Mouse (Mus musculus) testis, adult 10 weeks (tissue): ENCODE results near the gene Eif2ak1. TPM values are rescaled to one million over a fixed set of nuclear protein-coding genes. Genes with fewer than 3 reads are reported as not detected.

Source experiments
- polyA plus RNA-seq: library from polyadenylated mRNA; stranded (reverse); fragments of 350-450 nt; fragmentation: Illumina TruSeq; extraction: RNeasy Lipid Tissue Mini Kit (QIAGEN cat#74804); gene quantifications from one replicate; pipeline ENCODE4 v1.2.3, GENCODE M21; 2014; ENCODE audit warnings: low read depth, low replicate concordance

Eif2ak1 gene
- polyA plus RNA-seq: 32.8 TPM

GRCm38 (mm10) chr5:143817116-143817930 is at the start of gene Eif2ak1:
Gene Eif2ak1, plus strand, starts transcription at chr5:143817788.

GRCm38 (mm10) chr5:143897635-143898330 is 80.2 kb downstream of the Eif2ak1 start, which contains the start of gene Ankrd61:
Gene Ankrd61, minus strand, starts transcription at chr5:143897685.

GRCm38 (mm10) chr5:143909417-143910400 is 92.1 kb downstream of the Eif2ak1 start, which contains the start of the genes Aimp2 and Pms2:
Gene Aimp2, minus strand, starts transcription at chr5:143909847.
Gene Pms2, plus strand, starts transcription at chr5:143909964.

GRCm38 (mm10) chr5:143927875-143928274 is 110.3 kb downstream of the Eif2ak1 start, which contains the start of gene Gm42421:
Gene Gm42421, plus strand, starts transcription at chr5:143928175.

GRCm38 (mm10) chr5:143932831-143933230 is 115.2 kb downstream of the Eif2ak1 start, which contains the start of gene Rsph10b:
Gene Rsph10b, plus strand, starts transcription at chr5:143933035.

Other genes starting within 250 kb of the Eif2ak1 start
- 57.5 TPM for gene Cyth3, start 195.3 kb upstream of the Eif2ak1 start, polyA plus RNA-seq
- gene Usp42, start 85.5 kb upstream of the Eif2ak1 start, polyA plus RNA-seq: 62.0 TPM
- gene Ankrd61, start 79.9 kb downstream of the Eif2ak1 start, polyA plus RNA-seq: 166 TPM
- gene Aimp2, start 92.1 kb downstream of the Eif2ak1 start, polyA plus RNA-seq: 11.7 TPM
- 11.5 TPM for gene Pms2, start 92.2 kb downstream of the Eif2ak1 start, polyA plus RNA-seq
- 6.0 TPM for gene Gm42421, start 110.4 kb downstream of the Eif2ak1 start, polyA plus RNA-seq
- 111 TPM for gene Rsph10b, start 115.2 kb downstream of the Eif2ak1 start, polyA plus RNA-seq
- gene Ccz1, start 197.1 kb downstream of the Eif2ak1 start, polyA plus RNA-seq: 131 TPM
- gene Ocm, start 208.9 kb downstream of the Eif2ak1 start, polyA plus RNA-seq: not detected